Mouse (Mus musculus): ENCODE measurements around the gene Nadk2. TPM values are rescaled to one million over a fixed set of nuclear protein-coding genes. Genes with fewer than 3 reads are reported as not detected.
A peak's percentile ranks its signal among the peaks of the same experiment; 100 is the strongest.

Nadk2 gene
- polyA plus RNA-seq (2016; fragmentation: Nextera tagmentation; extraction: Ambion mirVana), result 32.0 and 34.9 TPM in 2 replicates

- peaks cover 41% of the 10 kb centered on the region for H3K4me1 ChIP-seq
- H3K9me3 ChIP-seq, result no peaks in the 10 kb centered on the region
- peak; percentile 99 for ATAC-seq (ENCODE audit: low FRiP score)
- no peaks in the 10 kb centered on the region for H3K27me3 ChIP-seq
- H3K27ac ChIP-seq, result peak within 1 kb of the TSS; percentile 86
- H3K9ac ChIP-seq, result peak within 1 kb of the TSS; percentile 79
- under 1% methylated on average over 54 of the region's 54 CpGs for WGBS
- H3K4me3 ChIP-seq (replicated peaks), result peak within 1 kb of the TSS; percentile 81
- peak within 1 kb of the TSS; percentile 70 for H3K4me2 ChIP-seq
- H3K36me3 ChIP-seq (replicated peaks), result no peaks in the 10 kb centered on the region
These were observed at the start of gene Nadk2 for GRCm38 (mm10) chr15:9070912-9071555. Gene Nadk2, plus strand, starts transcription at chr15:9071260.

DNA sequence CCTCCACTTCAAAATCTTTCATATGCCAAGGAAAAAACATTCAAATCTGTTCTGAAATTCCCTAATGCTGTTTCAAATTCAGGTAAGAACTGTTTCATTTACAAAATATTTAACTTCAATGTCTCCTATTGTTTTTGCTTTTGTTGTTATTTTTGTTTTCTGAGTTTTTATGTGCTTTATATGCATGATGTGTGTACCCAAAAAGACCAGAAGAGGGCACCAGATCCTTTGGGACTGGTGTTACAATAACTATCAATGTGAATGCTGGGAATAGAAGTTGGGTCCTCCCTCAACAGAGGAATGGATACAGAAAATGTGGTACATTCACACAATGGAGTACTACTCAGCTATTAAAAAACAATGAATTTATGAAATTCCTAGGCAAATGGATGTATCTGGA, 15.4 kb upstream of the Nadk2 start:
- Histone ChIP-seq H3K4me3 (replicated peaks) (no peak overlapping the region), H3K4me1 (no peaks in the 10 kb centered on the region), H3K27me3 (no peaks in the 10 kb centered on the region), H3K9ac (no peak overlapping the region), H3K9me3 (no peaks in the 10 kb centered on the region), H3K36me3 (replicated peaks) (no peaks in the 10 kb centered on the region), H3K27ac (no peak overlapping the region), H3K4me2 (no peak overlapping the region)
- ATAC-seq (ENCODE audit: low FRiP score), result no peak

- Histone ChIP-seq H3K9me3 (no peaks in the 10 kb centered on the region), H3K36me3 (replicated peaks) (no peaks in the 10 kb centered on the region), H3K27me3 (no peaks in the 10 kb centered on the region), H3K4me3 (replicated peaks) (no peak overlapping the region), H3K4me2 (no peak overlapping the region), H3K9ac (no peak overlapping the region), H3K4me1 (no peaks in the 10 kb centered on the region), H3K27ac (no peak overlapping the region)
- WGBS, result 82% methylated on average over 2 of the region's 2 CpGs
- ATAC-seq (ENCODE audit: low FRiP score), result no peak
These were observed 11.2 kb upstream of the Nadk2 start for GRCm38 (mm10) chr15:9059856-9060255.

- H3K36me3 ChIP-seq (replicated peaks), result no peaks in the 10 kb centered on the region
- no peak overlapping the region for H3K4me3 ChIP-seq (replicated peaks)
- WGBS, result 54% methylated on average over 7 of the region's 7 CpGs
- no peaks in the 10 kb centered on the region for H3K9me3 ChIP-seq
- no peaks in the 10 kb centered on the region for H3K27me3 ChIP-seq
- peak; percentile 53; the same call in 1 of the 2 replicates for ATAC-seq (ENCODE audit: low FRiP score)
- H3K4me1 ChIP-seq, result no peaks in the 10 kb centered on the region
- H3K4me2 ChIP-seq, result no peak overlapping the region
- H3K27ac ChIP-seq, result no peak overlapping the region
- H3K9ac ChIP-seq, result no peak overlapping the region
These were observed 9.7 kb upstream of the Nadk2 start for GRCm38 (mm10) chr15:9061150-9061882.

GRCm38 (mm10) chr15:9068881-9069280, 2.2 kb upstream of the Nadk2 start:
- 92% methylated on average over 4 of the region's 4 CpGs for WGBS
- no peak for ATAC-seq (ENCODE audit: low FRiP score)
- Histone ChIP-seq H3K9me3 (no peaks in the 10 kb centered on the region), H3K4me3 (replicated peaks) (no peak overlapping the region), H3K27me3 (no peaks in the 10 kb centered on the region), H3K27ac (no peak overlapping the region), H3K4me2 (no peak overlapping the region), H3K36me3 (replicated peaks) (no peaks in the 10 kb centered on the region), H3K9ac (no peak overlapping the region), H3K4me1 (peaks cover 27% of the 10 kb centered on the region)

DNA sequence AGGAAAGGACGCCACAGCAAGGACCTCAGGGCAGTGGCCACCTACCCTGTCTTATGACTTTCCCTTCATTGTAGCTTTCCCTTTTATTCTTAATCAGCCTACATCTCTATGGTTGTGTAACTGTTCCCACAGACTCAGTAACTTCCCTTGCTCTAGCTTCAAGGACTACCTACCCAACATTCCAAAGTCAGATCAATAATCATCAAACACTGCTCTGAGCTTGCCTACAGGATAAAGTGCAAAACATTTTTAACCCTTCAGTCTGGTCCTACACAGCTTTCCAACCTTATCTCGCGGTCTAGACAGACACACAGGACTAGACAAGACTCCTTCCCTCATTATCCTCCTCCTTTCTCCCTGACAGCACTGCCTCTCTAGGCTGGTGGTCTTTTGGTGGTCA, 707 bp upstream of the Nadk2 start:
- Histone ChIP-seq H3K36me3 (replicated peaks) (no peaks in the 10 kb centered on the region), H3K27ac (peak overlapping the region; percentile 86), H3K27me3 (no peaks in the 10 kb centered on the region), H3K4me3 (replicated peaks) (peak overlapping the region; percentile 81), H3K9me3 (no peaks in the 10 kb centered on the region), H3K4me1 (peaks cover 37% of the 10 kb centered on the region), H3K4me2 (peak overlapping the region; percentile 70), H3K9ac (peak overlapping the region; percentile 64)
- peak; percentile 23; the same call in 1 of the 2 replicates for ATAC-seq (ENCODE audit: low FRiP score)
- WGBS, result under 1% methylated on average over 3 of the region's 3 CpGs

- WGBS, result under 1% methylated on average over 55 of the region's 66 CpGs
- peak overlapping the region; percentile 79 for H3K9ac ChIP-seq
- H3K4me2 ChIP-seq, result peak overlapping the region; percentile 70
- peak overlapping the region; percentile 81 for H3K4me3 ChIP-seq (replicated peaks)
- H3K27ac ChIP-seq, result peak overlapping the region; percentile 84
- peak; percentile 54 for ATAC-seq (ENCODE audit: low FRiP score)
- peaks cover 41% of the 10 kb centered on the region for H3K4me1 ChIP-seq
- H3K36me3 ChIP-seq (replicated peaks), result no peaks in the 10 kb centered on the region
- H3K9me3 ChIP-seq, result no peaks in the 10 kb centered on the region
- no peaks in the 10 kb centered on the region for H3K27me3 ChIP-seq
These were observed 790 bp downstream of the Nadk2 start for GRCm38 (mm10) chr15:9071556-9072544.

GRCm38 (mm10) chr15:9072630-9073029, 1.6 kb downstream of the Nadk2 start:
- no peaks in the 10 kb centered on the region for H3K36me3 ChIP-seq (replicated peaks)
- H3K4me1 ChIP-seq, result peaks cover 41% of the 10 kb centered on the region
- ATAC-seq (ENCODE audit: low FRiP score), result no peak
- 40% methylated on average over 5 of the region's 5 CpGs for WGBS
- no peaks in the 10 kb centered on the region for H3K9me3 ChIP-seq
- no peak overlapping the region for H3K27ac ChIP-seq
- no peaks in the 10 kb centered on the region for H3K27me3 ChIP-seq
- H3K9ac ChIP-seq, result peak overlapping the region; percentile 79; the same call in 1 of the 2 replicates
- H3K4me2 ChIP-seq, result peak overlapping the region; percentile 70
- peak overlapping the region; percentile 81 for H3K4me3 ChIP-seq (replicated peaks)

DNA sequence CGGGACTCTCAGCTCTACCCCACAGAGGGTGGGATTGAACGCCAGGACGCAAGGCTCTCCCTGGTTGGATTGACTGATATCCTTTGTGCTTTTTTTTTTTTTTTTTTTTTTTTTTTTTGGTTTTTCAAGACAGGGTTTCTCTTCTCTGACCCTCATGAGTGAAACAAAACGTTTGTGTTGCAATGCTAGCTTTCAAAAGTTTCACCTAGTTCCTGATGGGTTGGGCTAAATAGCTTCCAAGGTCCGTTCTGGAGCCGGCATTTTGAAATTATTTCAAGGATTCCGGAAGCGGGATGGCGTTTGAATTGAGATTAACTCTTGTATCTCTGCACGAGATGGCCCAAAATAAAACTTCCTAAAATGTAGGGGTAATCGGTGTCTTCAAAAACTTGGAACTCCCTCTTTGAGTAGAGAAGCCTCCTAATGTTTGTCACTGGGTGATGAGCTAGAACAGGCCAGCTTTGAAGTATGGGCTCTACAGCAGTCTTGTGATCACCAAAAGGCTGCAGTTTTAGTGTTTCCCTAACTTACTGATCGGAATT, 2.1 kb downstream of the Nadk2 start:
- WGBS, result 62% methylated on average over 12 of the region's 12 CpGs
- Histone ChIP-seq H3K9ac (no peak overlapping the region; the same call in 1 of the 2 replicates), H3K4me2 (peak overlapping the region; percentile 70), H3K4me3 (replicated peaks) (peak overlapping the region; percentile 81), H3K4me1 (peaks cover 41% of the 10 kb centered on the region), H3K27me3 (no peaks in the 10 kb centered on the region), H3K27ac (no peak overlapping the region), H3K9me3 (no peaks in the 10 kb centered on the region), H3K36me3 (replicated peaks) (no peaks in the 10 kb centered on the region)
- ATAC-seq (ENCODE audit: low FRiP score), result no peak

DNA sequence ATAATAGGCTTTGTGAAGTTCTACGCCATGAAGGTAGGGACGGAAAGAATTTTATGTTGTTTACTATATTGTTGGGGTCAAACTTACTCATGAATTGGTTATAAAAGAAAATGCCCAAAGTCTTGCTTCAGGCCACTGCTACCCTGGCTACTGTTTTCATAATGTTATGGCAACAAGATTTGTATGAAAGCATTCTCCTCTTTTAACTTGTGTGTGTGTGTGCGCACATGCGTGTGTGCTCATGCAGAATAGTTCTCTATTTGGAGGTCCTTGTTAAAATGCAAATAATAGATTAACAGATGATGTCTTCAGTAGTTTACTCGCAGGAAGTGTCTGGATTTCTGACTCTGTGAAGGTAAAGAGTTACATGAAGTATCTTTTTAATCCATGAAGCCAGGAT, 2.6 kb downstream of the Nadk2 start:
- H3K4me3 ChIP-seq (replicated peaks), result no peak overlapping the region
- no peak for ATAC-seq (ENCODE audit: low FRiP score)
- no peaks in the 10 kb centered on the region for H3K9me3 ChIP-seq
- H3K4me1 ChIP-seq, result peaks cover 41% of the 10 kb centered on the region
- H3K27me3 ChIP-seq, result no peaks in the 10 kb centered on the region
- 76% methylated on average over 5 of the region's 5 CpGs for WGBS
- no peak overlapping the region for H3K9ac ChIP-seq
- H3K4me2 ChIP-seq, result 0 out of 2 replicates have a peak overlapping the region, but pooled peaks have one; percentile 10
- H3K27ac ChIP-seq, result no peak overlapping the region
- H3K36me3 ChIP-seq (replicated peaks), result no peaks in the 10 kb centered on the region

DNA sequence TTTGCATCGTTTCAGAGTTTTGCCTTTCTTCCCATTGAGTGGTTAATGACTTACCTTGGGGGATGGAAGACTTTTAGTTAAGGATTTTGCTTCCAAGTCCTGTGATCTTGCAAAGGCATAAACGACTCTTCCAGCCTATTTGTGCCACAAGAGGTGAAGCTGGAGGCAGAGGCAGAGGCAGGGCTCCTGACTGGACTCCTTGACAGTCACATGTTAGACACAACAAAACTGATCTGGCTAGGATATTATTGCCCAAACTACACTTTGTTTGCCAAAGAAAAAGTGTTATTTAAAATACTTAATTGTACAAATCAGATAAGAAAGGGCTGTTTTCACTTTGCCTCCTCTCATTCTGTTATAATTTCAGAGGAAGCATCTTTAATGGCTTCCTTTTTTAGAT, 3.1 kb downstream of the Nadk2 start:
- Histone ChIP-seq H3K9me3 (no peaks in the 10 kb centered on the region), H3K27ac (no peak overlapping the region), H3K4me2 (no peak overlapping the region), H3K4me1 (peaks cover 45% of the 10 kb centered on the region), H3K4me3 (replicated peaks) (no peak overlapping the region), H3K27me3 (no peaks in the 10 kb centered on the region), H3K9ac (no peak overlapping the region), H3K36me3 (replicated peaks) (no peaks in the 10 kb centered on the region)
- ATAC-seq (ENCODE audit: low FRiP score), result no peak
- WGBS, result 34% methylated on average over 2 of the region's 2 CpGs

- Histone ChIP-seq H3K4me2 (no peak overlapping the region), H3K9ac (no peak overlapping the region), H3K4me1 (peaks cover 47% of the 10 kb centered on the region), H3K4me3 (replicated peaks) (no peak overlapping the region), H3K36me3 (replicated peaks) (no peaks in the 10 kb centered on the region), H3K27ac (no peak overlapping the region), H3K9me3 (no peaks in the 10 kb centered on the region), H3K27me3 (no peaks in the 10 kb centered on the region)
- no peak for ATAC-seq (ENCODE audit: low FRiP score)
- WGBS, result 19% methylated on average over 4 of the region's 4 CpGs
These were observed 3.6 kb downstream of the Nadk2 start for GRCm38 (mm10) chr15:9074671-9075070.

All from forebrain, embryonic 12.5 days (tissue).